Mouse (Mus musculus) G1E (cell line): ENCODE results near the gene Il9. TPM values are rescaled to one million over a fixed set of nuclear protein-coding genes. Genes with fewer than 3 reads are reported as not detected.

Experiments used
- ATAC-seq: 2 replicates; pipeline ENCODE4 v1.8.0; 2016; ENCODE audit warnings: mild to moderate bottlenecking; ENCODE audit not compliant: insufficient number of reproducible peaks, poor library complexity, low FRiP score, severe bottlenecking; ENCODE audit errors: extremely low read depth
- DNase-seq: peaks from one replicate; pipeline ENCODE4 v3.0.0; 2012; ENCODE audit warnings: low spot score
- H3K27me3 ChIP-seq: 2 replicates; pipeline ENCODE4 v1.6.1; 2012; ENCODE audit warnings: mild to moderate bottlenecking, low read length, inconsistent platforms; ENCODE audit not compliant: insufficient read depth
- H3K36me3 ChIP-seq: replicated peaks from 2 replicates; pipeline ENCODE3; 2012; ENCODE audit warnings: mild to moderate bottlenecking, inconsistent platforms
- H3K4me1 ChIP-seq: 2 replicates; pipeline ENCODE4 v1.6.1; 2012; ENCODE audit warnings: low read depth, low read length, inconsistent platforms, mixed read lengths; ENCODE audit not compliant: insufficient read depth
- H3K4me3 ChIP-seq: 2 replicates; pipeline ENCODE4 v1.5.1; 2012; ENCODE audit warnings: low read depth, mild to moderate bottlenecking, inconsistent platforms, low read length, moderate library complexity, mixed read lengths
- H3K9me3 ChIP-seq: replicated peaks from 2 replicates; pipeline ENCODE4 v1.6.1; 2012; ENCODE audit warnings: inconsistent platforms
- CTCF ChIP-seq: IDR thresholded peaks from 2 replicates; pipeline ENCODE4 v1.5.1; 2012; ENCODE audit warnings: low read depth, low read length, inconsistent platforms, mixed read lengths
- GATA1 ChIP-seq: IDR thresholded peaks from 2 replicates; pipeline ENCODE4 v1.6.1; 2012; ENCODE audit warnings: borderline replicate concordance, low read length, inconsistent platforms, mixed read lengths
- GATA2 ChIP-seq: IDR thresholded peaks from 2 replicates; pipeline ENCODE4 v1.6.1; 2012; ENCODE audit warnings: low read depth, low read length, inconsistent platforms, borderline replicate concordance
- POLR2AphosphoS5 ChIP-seq: IDR thresholded peaks from 2 replicates; pipeline ENCODE4 v1.6.1; 2012; ENCODE audit warnings: low read depth, low read length, inconsistent platforms; ENCODE audit not compliant: insufficient replicate concordance
- TAL1 ChIP-seq: conservative IDR thresholded peaks from 2 replicates; pipeline ENCODE4 v1.6.1; 2012; ENCODE audit warnings: low read depth, low read length, inconsistent platforms, mixed read lengths
- polyA plus RNA-seq: library from polyadenylated mRNA; stranded (reverse); fragments of >175 nt; gene quantifications from 2 replicates; pipeline ENCODE4 v1.2.3, GENCODE M21; 2012
- total RNA-seq, 2 experiments: library from RNA; stranded (forward) in 1 of 2; stranded (reverse) in 1 of 2; fragments of 200-1000 nt in 1 of 2; fragments of >200 nt in 1 of 2; fragmentation: Nextera tagmentation in 1 of 2; gene quantifications; 2 replicates each; pipeline ENCODE4 v1.2.3; 2014 to 2017

The Il9 gene
- total and polyA plus RNA-seq, 3 experiments: not detected

GRCm38 (mm10) chr13:56463750-56464149 lies 18.3 kb downstream of the Il9 start:
- no peaks in the 10 kb centered on the region for H3K4me1 ChIP-seq
- no peaks in the 10 kb centered on the region for H3K27me3 ChIP-seq
- H3K9me3 ChIP-seq: peaks cover 52% of the 10 kb centered on the region
- TF ChIP-seq GATA2 (no peak), GATA1 (no peak), CTCF (no peak)
- no peaks in the 10 kb centered on the region for H3K36me3 ChIP-seq
- DNase-seq (no peak), ATAC-seq (no peak)
- H3K4me3 ChIP-seq: no peak overlapping the region

GRCm38 (mm10) chr13:56463261-56463660 lies 18.8 kb downstream of the Il9 start:
- no peak for DNase-seq
- Histone ChIP-seq H3K4me3 (no peak overlapping the region), H3K9me3 (peaks cover 47% of the 10 kb centered on the region), H3K36me3 (no peaks in the 10 kb centered on the region), H3K27me3 (no peaks in the 10 kb centered on the region), H3K4me1 (no peaks in the 10 kb centered on the region)
- no peak for ATAC-seq
- TF ChIP-seq POLR2AphosphoS5 (no peak), GATA2 (no peak), TAL1 (no peak), CTCF (no peak), GATA1 (no peak)

GRCm38 (mm10) chr13:56462791-56463190 lies 19.3 kb downstream of the Il9 start:
- H3K4me3 ChIP-seq: no peak overlapping the region
- ATAC-seq (no peak), DNase-seq (no peak)
- no peaks in the 10 kb centered on the region for H3K4me1 ChIP-seq
- no peaks in the 10 kb centered on the region for H3K27me3 ChIP-seq
- no peaks in the 10 kb centered on the region for H3K36me3 ChIP-seq
- no peak for TF ChIP-seq TAL1
- no peak for TF ChIP-seq CTCF
- no peak for TF ChIP-seq GATA1
- no peak for TF ChIP-seq GATA2
- TF ChIP-seq POLR2AphosphoS5: no peak
- H3K9me3 ChIP-seq: peaks cover 43% of the 10 kb centered on the region

GRCm38 (mm10) chr13:56461460-56461859 lies 20.6 kb downstream of the Il9 start:
- Histone ChIP-seq H3K4me3 (no peak overlapping the region), H3K36me3 (no peaks in the 10 kb centered on the region), H3K27me3 (no peaks in the 10 kb centered on the region), H3K4me1 (no peaks in the 10 kb centered on the region), H3K9me3 (peaks cover 45% of the 10 kb centered on the region)
- DNase-seq (no peak), ATAC-seq (no peak)
- TF ChIP-seq POLR2AphosphoS5 (no peak), TAL1 (no peak), GATA1 (no peak), CTCF (no peak), GATA2 (no peak)

- Histone ChIP-seq H3K9me3 (peaks cover 53% of the 10 kb centered on the region), H3K4me1 (no peaks in the 10 kb centered on the region), H3K27me3 (no peaks in the 10 kb centered on the region), H3K36me3 (no peaks in the 10 kb centered on the region), H3K4me3 (no peak overlapping the region)
- DNase-seq: no peak
- TF ChIP-seq TAL1 (no peak), CTCF (no peak), POLR2AphosphoS5 (no peak)
- ATAC-seq: no peak
Observed at GRCm38 (mm10) chr13:56458001-56458400, 24.0 kb downstream of the Il9 start.

- Histone ChIP-seq H3K4me1 (no peaks in the 10 kb centered on the region), H3K36me3 (no peaks in the 10 kb centered on the region), H3K27me3 (no peaks in the 10 kb centered on the region), H3K9me3 (peaks cover 89% of the 10 kb centered on the region), H3K4me3 (no peak overlapping the region)
- DNase-seq: no peak
- TF ChIP-seq POLR2AphosphoS5: no peak
- TF ChIP-seq GATA2: no peak
- no peak for TF ChIP-seq CTCF
- TF ChIP-seq GATA1: no peak
- TF ChIP-seq TAL1: no peak
- ATAC-seq: no peak
Observed at GRCm38 (mm10) chr13:56450035-56450434, 32.0 kb downstream of the Il9 start.

GRCm38 (mm10) chr13:56449239-56450030 lies 32.6 kb downstream of the Il9 start:
- ATAC-seq (no peak), DNase-seq (no peak)
- H3K4me3 ChIP-seq: no peak overlapping the region
- no peaks in the 10 kb centered on the region for H3K27me3 ChIP-seq
- no peak for TF ChIP-seq GATA2
- TF ChIP-seq CTCF: no peak
- no peak for TF ChIP-seq TAL1
- no peak for TF ChIP-seq POLR2AphosphoS5
- H3K4me1 ChIP-seq: no peaks in the 10 kb centered on the region
- H3K36me3 ChIP-seq: no peaks in the 10 kb centered on the region
- peaks cover 89% of the 10 kb centered on the region for H3K9me3 ChIP-seq
